Mouse (Mus musculus) C2C12 (cell line): ENCODE results near the gene Adam1a. TPM values are rescaled to one million over a fixed set of nuclear protein-coding genes. Genes with fewer than 3 reads are reported as not detected.
"Not testable (repeated sequence)": the region's sequence is repeated elsewhere in the genome, so short reads cannot be mapped to it uniquely, and the experiment has no call there.

Experiments
- H3K27me3 ChIP-seq: one replicate; pipeline ENCODE4 v1.6.1; 2011; ENCODE audit not compliant: control insufficient read depth, insufficient read depth, insufficient read length
- H3K36me3 ChIP-seq: one replicate; pipeline ENCODE4 v1.6.1; 2011; ENCODE audit not compliant: control insufficient read depth, insufficient read depth
- H3K4me3 ChIP-seq: one replicate; pipeline ENCODE4 v1.5.1; 2011; ENCODE audit warnings: mild to moderate bottlenecking, control low read depth; ENCODE audit not compliant: poor library complexity, insufficient read depth, severe bottlenecking
- H3K79me2 ChIP-seq: one replicate; pipeline ENCODE4 v1.6.1; 2011; ENCODE audit not compliant: control insufficient read depth, insufficient read depth
- H3K79me3 ChIP-seq: one replicate; pipeline ENCODE4 v1.6.1; 2011; ENCODE audit warnings: low read depth, control low read depth
- H3ac ChIP-seq: one replicate; pipeline ENCODE3; 2011; ENCODE audit warnings: low read depth; ENCODE audit not compliant: control insufficient read depth, insufficient read length
- CEBPB ChIP-seq: IDR thresholded peaks from one replicate; pipeline ENCODE4 v1.6.1; 2011; ENCODE audit warnings: low read depth, mild to moderate bottlenecking, control low read depth, moderate library complexity
- CTCF ChIP-seq: IDR thresholded peaks from one replicate; pipeline ENCODE4 v1.5.1; 2011; ENCODE audit not compliant: control insufficient read depth, insufficient read depth, insufficient read length
- FOSL1 ChIP-seq: IDR thresholded peaks from one replicate; pipeline ENCODE4 v1.8.0; 2011; ENCODE audit warnings: mild to moderate bottlenecking, low read length; ENCODE audit not compliant: poor library complexity, insufficient read depth, severe bottlenecking
- MAX ChIP-seq: IDR thresholded peaks from one replicate; pipeline ENCODE4 v1.6.1; 2011; ENCODE audit warnings: mild to moderate bottlenecking, control low read depth
- MYOD1 ChIP-seq: IDR thresholded peaks from one replicate; pipeline ENCODE4 v1.6.1; 2011; ENCODE audit warnings: low read depth; ENCODE audit not compliant: control insufficient read depth, insufficient read length
- MYOG ChIP-seq: IDR thresholded peaks from one replicate; pipeline ENCODE4 v1.6.1; 2011; ENCODE audit not compliant: control insufficient read depth, insufficient read length; ENCODE audit errors: extremely low read depth
- USF1 ChIP-seq: IDR thresholded peaks from one replicate; pipeline ENCODE4 v1.6.1; 2011; ENCODE audit warnings: low read depth, mild to moderate bottlenecking, control low read depth, moderate library complexity
- polyA plus RNA-seq: library from polyadenylated mRNA; unstranded; fragments of >200 nt; fragmentation: generic; extraction: Trizol; gene quantifications from one replicate; pipeline ENCODE4 v1.2.1, GENCODE M21; 2012; ENCODE audit warnings: missing spikeins

Gene Adam1a
- polyA plus RNA-seq, 1 experiment, result 0.99 TPM

DNA sequence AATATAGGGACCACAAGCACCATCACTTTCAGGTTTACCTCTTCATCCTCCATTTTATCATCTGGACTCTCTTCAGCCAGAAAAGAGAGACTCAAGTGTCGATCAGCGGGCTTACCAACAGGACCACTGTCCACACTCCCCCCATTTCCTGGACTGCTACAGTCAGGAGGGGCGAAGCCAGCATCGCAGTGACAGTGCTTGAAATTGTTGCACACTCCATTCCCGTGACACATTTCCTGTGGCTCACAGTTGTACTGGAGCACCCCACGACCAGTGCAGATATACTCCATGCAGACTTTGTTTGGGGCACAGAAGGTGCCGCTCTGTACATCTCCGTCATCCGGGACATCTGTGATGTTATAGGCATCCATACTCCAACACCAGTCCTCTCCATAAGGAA, 26.3 kb downstream of the Adam1a start:
- H3ac ChIP-seq, result no peak overlapping the region
- peaks cover 34% of the 10 kb centered on the region for H3K36me3 ChIP-seq
- no peaks in the 10 kb centered on the region for H3K79me3 ChIP-seq
- no peaks in the 10 kb centered on the region for H3K79me2 ChIP-seq
- TF ChIP-seq MAX, result no peak
- no peak for TF ChIP-seq CEBPB
- TF ChIP-seq MYOD1, result no peak
- no peak for TF ChIP-seq CTCF
- TF ChIP-seq USF1, result no peak
- no peak for TF ChIP-seq FOSL1
- TF ChIP-seq MYOG, result no peak
- H3K27me3 ChIP-seq, result no peaks in the 10 kb centered on the region
- no peak overlapping the region for H3K4me3 ChIP-seq

DNA sequence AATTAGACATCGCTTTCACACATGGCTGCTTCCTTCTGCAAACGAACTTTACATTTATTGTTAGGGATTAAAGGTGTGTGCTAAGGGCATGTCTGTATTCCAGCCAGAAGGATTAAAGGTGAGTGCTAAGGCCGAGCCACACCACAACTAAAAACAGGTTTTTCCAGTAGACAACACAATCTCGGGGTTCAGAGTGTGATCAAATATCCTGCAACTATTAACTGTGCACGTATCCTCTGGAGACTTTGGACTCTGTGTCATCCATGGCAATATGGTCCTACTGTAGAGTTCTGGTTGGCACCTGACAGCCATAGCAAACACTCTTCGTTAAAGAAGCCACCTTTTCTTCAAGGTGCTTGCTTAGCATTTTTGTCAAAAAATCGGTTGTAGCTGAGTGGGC, 35.3 kb downstream of the Adam1a start:
- TF ChIP-seq MYOD1 (no peak), CEBPB (no peak), MAX (no peak), MYOG (no peak), USF1 (no peak)
- no peak overlapping the region for H3K4me3 ChIP-seq
- H3K79me2 ChIP-seq, result no peaks in the 10 kb centered on the region
- no peaks in the 10 kb centered on the region for H3K79me3 ChIP-seq
- no peaks in the 10 kb centered on the region for H3K36me3 ChIP-seq
- no peak overlapping the region for H3ac ChIP-seq
- H3K27me3 ChIP-seq, result no peaks in the 10 kb centered on the region

GRCm38 (mm10) chr5:121506846-121507245, 38.4 kb downstream of the Adam1a start:
- Histone ChIP-seq H3K79me2 (no peaks in the 10 kb centered on the region), H3K4me3 (no peak overlapping the region), H3K36me3 (no peaks in the 10 kb centered on the region), H3K79me3 (no peaks in the 10 kb centered on the region), H3ac (no peak overlapping the region), H3K27me3 (peaks cover 11% of the 10 kb centered on the region)
- TF ChIP-seq MYOD1 (no peak), USF1 (no peak), CTCF (no peak), CEBPB (no peak)

GRCm38 (mm10) chr5:121503231-121503630, 42.1 kb downstream of the Adam1a start, which contains the start of gene Adam1b:
Adam1b (minus strand) TSS chr5:121503435.
- H3K36me3 ChIP-seq, result no peaks in the 10 kb centered on the region
- no peak within 1 kb of the TSS for H3ac ChIP-seq
- no peaks in the 10 kb centered on the region for H3K79me3 ChIP-seq
- H3K4me3 ChIP-seq, result no peak within 1 kb of the TSS
- no peak for TF ChIP-seq USF1
- peaks cover 24% of the 10 kb centered on the region for H3K27me3 ChIP-seq
- H3K79me2 ChIP-seq, result no peaks in the 10 kb centered on the region

DNA sequence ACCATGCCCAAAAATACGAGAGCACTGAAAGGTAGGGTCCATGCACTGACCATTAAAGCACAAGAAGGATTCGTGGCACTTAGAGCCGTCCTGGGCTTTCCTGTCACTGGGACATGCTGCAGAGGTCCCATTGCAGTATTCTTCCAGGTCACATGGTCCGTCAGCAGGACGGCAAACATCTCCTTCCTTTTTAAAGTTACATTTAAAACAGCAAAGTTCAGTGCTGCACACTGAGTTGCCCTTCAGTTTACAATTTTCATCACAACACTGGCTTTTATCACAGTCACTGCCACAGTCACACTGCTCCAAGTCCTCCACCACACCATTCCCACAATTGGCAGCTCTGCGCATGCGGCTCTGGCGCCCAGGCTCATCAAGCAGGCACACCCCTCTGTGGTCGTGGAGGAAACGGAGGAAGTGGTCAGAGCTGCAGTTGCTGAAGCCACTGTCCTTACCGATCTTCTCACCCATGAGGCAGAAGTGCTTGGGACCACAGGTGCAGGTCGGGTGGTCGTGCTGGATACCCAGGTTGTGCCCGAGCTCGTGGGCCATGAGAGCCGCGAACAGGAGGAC, 43.8 kb downstream of the Adam1a start:
- H3K27me3 ChIP-seq, result peaks cover 24% of the 10 kb centered on the region
- not testable (repeated sequence) for H3K79me2 ChIP-seq, H3ac ChIP-seq, H3K79me3 ChIP-seq, H3K4me3 ChIP-seq, H3K36me3 ChIP-seq

GRCm38 (mm10) chr5:121500719-121501118, 44.6 kb downstream of the Adam1a start:
- Histone ChIP-seq H3K79me3 (no peaks in the 10 kb centered on the region), H3K36me3 (no peaks in the 10 kb centered on the region), H3K79me2 (no peaks in the 10 kb centered on the region), H3K27me3 (peaks cover 24% of the 10 kb centered on the region), H3ac (no peak overlapping the region), H3K4me3 (no peak overlapping the region)
- TF ChIP-seq MAX (no peak), USF1 (no peak), FOSL1 (no peak), MYOG (no peak), CTCF (no peak), MYOD1 (no peak)

- TF ChIP-seq FOSL1, result no peak
- no peak for TF ChIP-seq CTCF
- no peak for TF ChIP-seq USF1
- no peak for TF ChIP-seq MYOD1
- no peak for TF ChIP-seq MAX
- TF ChIP-seq MYOG, result no peak
- TF ChIP-seq CEBPB, result no peak
- no peaks in the 10 kb centered on the region for H3K79me2 ChIP-seq
- H3K36me3 ChIP-seq, result no peaks in the 10 kb centered on the region
- no peak overlapping the region for H3ac ChIP-seq
- H3K27me3 ChIP-seq, result peaks cover 33% of the 10 kb centered on the region
- no peak overlapping the region for H3K4me3 ChIP-seq
- H3K79me3 ChIP-seq, result no peaks in the 10 kb centered on the region
Measured at GRCm38 (mm10) chr5:121493305-121493704, 52.0 kb downstream of the Adam1a start.
